Mouse (Mus musculus): ENCODE results near the gene Vamp5.

DNA sequence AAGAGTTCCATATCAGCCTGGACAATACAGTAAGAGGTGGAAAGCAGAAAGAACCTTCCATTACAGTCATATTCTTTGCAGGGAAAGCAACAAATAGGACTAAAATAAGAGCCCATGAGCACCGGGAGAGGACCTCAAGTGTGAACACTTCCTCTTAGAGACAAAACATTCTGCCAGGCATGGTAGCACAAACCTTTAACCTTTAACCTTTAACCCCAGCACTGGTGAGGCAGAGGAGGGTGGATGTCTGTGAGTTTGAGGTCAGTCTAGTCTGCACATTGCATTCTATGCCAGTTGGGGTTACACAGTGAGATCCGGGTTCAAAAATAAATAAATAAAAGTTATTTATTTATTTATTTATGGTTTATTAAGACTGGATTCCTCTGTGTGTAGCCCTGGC, 39.8 kb downstream of the Vamp5 start:
- no peak for TF ChIP-seq CTCF (IDR thresholded peaks at IDR 0.05)
- TF ChIP-seq EP300 (IDR thresholded peaks at IDR 0.05): no peak
